ENCODE assay signal across 10 mouse cellular contexts in the genomic region with DNA sequence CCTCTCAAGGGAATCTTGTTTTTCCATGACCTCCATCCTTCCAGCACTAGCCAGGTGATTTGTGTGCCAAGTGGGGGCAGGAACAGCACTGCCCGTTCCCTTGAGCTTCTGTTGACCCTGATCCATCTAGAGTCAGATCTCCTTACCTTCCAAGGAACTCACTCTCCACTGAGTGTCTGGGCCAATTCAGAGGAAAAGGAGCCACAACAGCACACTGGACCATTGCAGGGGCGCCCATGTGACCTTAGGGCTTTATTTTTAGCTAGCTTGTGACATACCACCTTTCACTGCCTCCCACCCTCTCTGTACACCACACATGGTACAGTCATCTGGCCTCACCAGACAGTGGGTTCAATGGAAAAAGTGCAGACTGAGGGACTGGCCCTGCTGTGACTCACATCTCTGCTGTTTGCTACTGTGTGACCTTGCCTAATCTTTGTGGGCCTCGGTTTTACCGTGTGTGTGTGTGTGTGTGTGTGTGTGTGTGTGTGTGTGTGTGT.
DNase-seq lines count a peak whose midpoint lies in the region; ATAC-seq and TF ChIP-seq lines count a peak whose summit lies in the region.
"Had no signal": no experiment of that assay in that cellular context is flagged by ENCODE, and none has a peak within 500 bp of the region (broad histone marks: within the 10 kb centered on the region; RNA-seq: fewer than 3 reads in every experiment).

No protein-coding gene starts in this region.

- H3K9me3 ChIP-seq in heart, embryonic 16.5 days (replicated peaks; ENCODE audit: control insufficient read depth, low read length) = no peaks in the 10 kb centered on the region
- H3K9me3 ChIP-seq in limb, embryonic 10.5 days (replicated peaks) = no peaks in the 10 kb centered on the region
- H3K9me3 ChIP-seq in forebrain, postnatal 0 days (ENCODE audit: low read length) = no peaks in the 10 kb centered on the region
- H3K9me3 ChIP-seq: intestine, embryonic 15.5 days; liver, embryonic 15.5 days had no signal

- no peak overlapping the region for H3K27ac ChIP-seq in heart, embryonic 16.5 days (ENCODE audit: low read length)
- H3K27ac ChIP-seq in limb, embryonic 10.5 days = peak overlapping the region; percentile 19; the same call in 1 of the 2 replicates
- no peak overlapping the region for H3K27ac ChIP-seq in forebrain, postnatal 0 days (ENCODE audit: low read depth, low read length)
- H3K27ac ChIP-seq: intestine, embryonic 15.5 days; liver, embryonic 15.5 days had no signal

- no peak overlapping the region for H3K4me3 ChIP-seq in heart, embryonic 16.5 days (ENCODE audit: low read length)
- no peak overlapping the region for H3K4me3 ChIP-seq in limb, embryonic 10.5 days
- no peak overlapping the region for H3K4me3 ChIP-seq in forebrain, postnatal 0 days (ENCODE audit: low read depth, low read length)
- H3K4me3 ChIP-seq: intestine, embryonic 15.5 days; liver, embryonic 15.5 days had no signal

- DNase-seq in heart, adult 18-20 months = no peak
- peak; percentile 64 for DNase-seq in CD4-positive helper T cell, adult 2 months (ENCODE audit: low read depth, low spot score)
- peak; percentile 82 for DNase-seq in adrenal gland, adult 2 months
- no peak for DNase-seq in limb, embryonic 10.5 days (ENCODE audit: low spot score)
- DNase-seq in cerebellum, adult 18-20 months = no peak
- no peak for DNase-seq in forebrain, postnatal 0 days
- no peak for DNase-seq in left cerebral cortex, adult 18-20 months (ENCODE audit: low spot score in 2 of 2)

- no peaks in the 10 kb centered on the region for H3K27me3 ChIP-seq in heart, embryonic 16.5 days (ENCODE audit: control insufficient read depth, insufficient read depth, low read length)
- no peaks in the 10 kb centered on the region for H3K27me3 ChIP-seq in limb, embryonic 10.5 days (ENCODE audit: low read depth, poor library complexity, severe bottlenecking)
- no peaks in the 10 kb centered on the region for H3K27me3 ChIP-seq in forebrain, postnatal 0 days (ENCODE audit: insufficient read depth, low read length)
- H3K27me3 ChIP-seq: intestine, embryonic 15.5 days; liver, embryonic 15.5 days had no signal

- no peaks in the 10 kb centered on the region for H3K36me3 ChIP-seq in heart, embryonic 16.5 days (ENCODE audit: control insufficient read depth, insufficient read depth)
- H3K36me3 ChIP-seq in limb, embryonic 10.5 days = no peaks in the 10 kb centered on the region
- H3K36me3 ChIP-seq in forebrain, postnatal 0 days (ENCODE audit: insufficient read depth) = no peaks in the 10 kb centered on the region
- H3K36me3 ChIP-seq: intestine, embryonic 15.5 days; liver, embryonic 15.5 days had no signal

- H3K9ac ChIP-seq in heart, embryonic 16.5 days (ENCODE audit: low read length) = no peak overlapping the region
- H3K9ac ChIP-seq in forebrain, postnatal 0 days = no peak overlapping the region
- H3K9ac ChIP-seq: intestine, embryonic 15.5 days; liver, embryonic 15.5 days had no signal

- no peak for TF ChIP-seq CTCF in forebrain, postnatal 0 days (IDR thresholded peaks at IDR 0.05; ENCODE audit: low read depth)

- 35% methylated on average over 4 of the region's 4 CpGs for WGBS in heart, embryonic 16.5 days
- WGBS in limb, embryonic 10.5 days = 89% methylated on average over 4 of the region's 4 CpGs
- 90% methylated on average over 4 of the region's 4 CpGs for WGBS in forebrain, postnatal 0 days

- 0 out of 2 replicates have a peak, but pooled peaks have one; percentile 56 for ATAC-seq in heart, embryonic 16.5 days (replicated peaks; ENCODE audit: extremely low read depth, insufficient read depth, low FRiP score)
- ATAC-seq in forebrain, postnatal 0 days = no peak
- ATAC-seq: intestine, embryonic 15.5 days had no signal

- no peak overlapping the region for H3K4me2 ChIP-seq in heart, embryonic 16.5 days (ENCODE audit: low read depth, low read length)
- no peak overlapping the region for H3K4me2 ChIP-seq in forebrain, postnatal 0 days (ENCODE audit: low read depth)
- H3K4me2 ChIP-seq: intestine, embryonic 15.5 days; liver, embryonic 15.5 days had no signal

- peaks cover 33% of the 10 kb centered on the region for H3K4me1 ChIP-seq in heart, embryonic 16.5 days (ENCODE audit: control insufficient read depth, insufficient read depth, low read length)
- peaks cover 26% of the 10 kb centered on the region for H3K4me1 ChIP-seq in limb, embryonic 10.5 days
- H3K4me1 ChIP-seq in forebrain, postnatal 0 days (ENCODE audit: insufficient read depth) = no peaks in the 10 kb centered on the region

Comparison
In these comparisons a context has a peak if more than half of its experiments do, and no peak if none do; other contexts are left out.
1. DNase-seq: peak in CD4-positive helper T cell, adult 2 months (single experiment) and adrenal gland, adult 2 months (single experiment); none in heart, adult 18-20 months (0 of 2), limb, embryonic 10.5 days (single experiment), cerebellum, adult 18-20 months (0 of 2), forebrain, postnatal 0 days (single experiment) and left cerebral cortex, adult 18-20 months (0 of 2).